Mouse (Mus musculus) NIH3T3 (cell line): ENCODE data around the gene Kcnh6.

ENCODE experiments used
- DNase-seq: peaks from one replicate; pipeline ENCODE4 v3.0.0-alpha.2; 2012; ENCODE audit warnings: low read depth

Gene Kcnh6

GRCm38 (mm10) chr11:106007821-106008220, at the start of gene Kcnh6:
Gene Kcnh6, plus strand, starts transcription at chr11:106008124.
- peak; percentile 86 for DNase-seq

DNA sequence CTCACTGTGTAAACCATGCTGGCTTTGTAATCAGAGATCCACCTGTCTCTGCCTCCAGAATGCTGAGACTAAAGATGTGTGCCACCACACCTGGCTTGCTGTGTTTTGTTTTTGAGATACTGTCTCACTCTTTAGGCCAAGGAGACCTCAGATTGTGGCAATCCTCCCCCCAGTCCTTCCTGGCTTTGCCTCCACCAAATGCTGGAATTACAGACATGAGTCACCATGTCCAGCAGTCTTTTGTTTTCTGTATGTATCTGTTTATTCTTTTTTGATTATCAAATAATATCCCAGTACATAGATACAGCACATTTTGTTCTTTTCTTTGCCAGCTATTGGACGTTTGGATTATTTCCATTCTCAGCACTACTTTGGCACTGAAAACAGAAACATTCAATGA, 49.4 kb upstream of the Kcnh6 start:
- DNase-seq = peak; percentile 50

DNA sequence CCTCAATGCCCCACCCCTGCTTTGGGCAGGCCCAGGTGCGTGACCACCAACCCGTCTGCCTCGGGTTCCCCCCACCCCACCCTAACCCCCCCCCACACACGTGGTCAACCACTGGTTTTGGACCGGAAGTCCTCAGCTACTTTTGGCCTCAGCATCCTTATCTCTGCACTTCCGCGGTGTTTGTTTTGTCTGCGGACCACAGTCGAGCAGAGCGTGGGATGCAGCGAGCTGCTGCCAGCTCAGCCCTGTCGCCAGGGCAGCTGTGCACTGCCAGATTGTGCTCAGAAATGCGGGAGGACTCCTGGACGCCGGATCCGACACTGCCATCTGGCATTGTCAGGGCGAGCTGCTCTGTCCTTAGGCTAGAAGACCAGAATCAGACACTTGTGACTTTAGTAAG, 48.6 kb upstream of the Kcnh6 start:
- no peak for DNase-seq

DNA sequence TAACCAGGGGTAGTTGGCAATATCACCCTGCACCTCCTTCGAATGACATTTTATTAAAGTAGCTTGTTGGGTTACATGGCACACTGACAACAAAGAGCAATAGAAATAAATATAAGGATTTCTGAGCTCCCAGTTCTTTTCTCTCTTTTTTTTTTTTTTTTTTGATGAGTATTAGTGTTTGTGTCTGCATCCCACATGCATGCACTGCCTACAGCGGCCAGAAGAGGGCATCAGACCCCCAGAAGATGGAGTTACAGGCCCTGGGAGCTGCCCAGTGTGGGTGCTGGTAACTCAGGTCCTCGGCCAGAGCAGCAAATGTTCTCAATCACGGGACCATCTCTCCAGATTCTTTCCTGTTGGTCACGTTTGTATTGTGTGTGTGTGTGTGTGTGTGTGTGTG, 43.2 kb upstream of the Kcnh6 start:
- peak; percentile 45 for DNase-seq

DNA sequence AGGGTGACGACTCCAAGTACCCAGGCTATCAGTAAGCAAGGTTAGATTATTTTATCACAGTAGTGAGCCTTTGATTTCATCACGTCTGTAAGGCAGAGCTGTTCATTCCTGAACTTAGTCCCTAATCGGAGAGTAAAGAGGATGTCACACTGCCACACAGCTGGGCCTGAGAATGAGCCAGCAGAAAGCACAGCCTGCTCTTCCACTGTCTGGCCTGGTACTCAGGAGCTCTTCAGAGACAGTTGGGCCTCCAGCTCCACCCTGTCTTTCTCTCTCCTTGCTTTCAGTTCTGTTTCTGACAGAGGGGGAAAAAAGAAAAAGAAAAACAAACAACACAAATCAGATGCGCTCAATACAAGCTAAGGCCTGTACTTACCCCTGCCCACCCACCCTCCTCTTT, 41.6 kb upstream of the Kcnh6 start:
- DNase-seq = no peak

DNA sequence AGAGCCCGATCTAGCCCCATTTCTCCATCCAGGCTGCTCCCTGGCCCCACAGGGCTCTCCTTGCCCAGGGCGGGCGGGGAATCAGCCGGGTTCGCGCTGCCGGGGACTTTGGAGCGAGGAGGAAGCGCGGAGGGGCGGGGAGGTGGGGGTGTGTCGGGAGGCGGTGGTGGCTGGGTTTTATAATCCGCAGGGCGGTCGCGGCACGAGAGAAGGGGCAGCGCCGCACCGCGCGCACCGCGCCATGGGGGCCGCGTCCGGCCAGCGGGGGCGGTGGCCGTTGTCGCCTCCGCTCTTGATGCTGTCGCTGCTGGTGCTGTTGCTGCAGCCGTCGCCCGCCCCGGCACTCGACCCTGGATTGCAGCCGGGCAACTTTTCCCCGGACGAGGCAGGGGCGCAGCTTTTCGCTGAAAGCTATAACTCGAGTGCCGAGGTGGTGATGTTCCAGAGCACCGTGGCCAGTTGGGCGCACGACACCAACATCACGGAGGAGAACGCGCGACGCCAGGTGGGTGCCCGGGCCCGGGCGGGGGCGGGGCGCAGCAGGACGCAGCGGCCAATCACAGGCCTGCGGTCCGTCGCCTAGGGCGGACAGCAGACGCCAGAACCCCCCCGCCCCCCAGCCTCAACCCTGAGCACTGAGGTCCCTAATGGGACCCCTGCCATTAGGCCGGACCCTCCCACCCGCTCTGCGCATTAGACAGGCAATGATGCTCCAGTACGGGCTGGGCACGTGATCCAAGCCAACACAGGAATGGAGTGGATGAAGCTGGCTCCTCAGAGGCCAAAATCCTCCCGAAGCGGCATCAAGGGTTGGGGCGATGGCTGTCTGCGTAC, 40.0 kb upstream of the Kcnh6 start, which contains the start of gene Ace:
Gene Ace (plus strand): TSS at position 205 of the 834 bp plus-strand sequence.
- DNase-seq = no peak

GRCm38 (mm10) chr11:105968948-105969347, 39.0 kb upstream of the Kcnh6 start:
- DNase-seq = no peak

DNA sequence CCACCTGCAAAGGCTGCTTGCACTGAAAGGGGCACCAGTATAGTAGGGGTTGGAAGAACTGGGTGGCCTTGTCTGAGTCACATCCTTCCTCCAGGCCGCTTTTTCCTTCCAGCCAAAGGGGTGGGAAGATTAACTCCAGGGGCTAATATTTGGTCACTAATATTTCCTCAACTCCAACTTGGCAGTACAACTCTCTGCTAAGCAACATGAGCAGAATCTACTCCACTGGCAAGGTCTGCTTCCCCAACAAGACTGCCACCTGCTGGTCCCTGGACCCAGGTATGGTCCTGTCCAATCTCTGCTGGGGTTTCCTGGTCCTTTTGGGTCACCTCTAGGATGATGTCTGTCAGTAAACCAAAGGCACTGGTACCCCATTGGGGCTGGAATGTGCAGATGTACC, 38.4 kb upstream of the Kcnh6 start:
- DNase-seq = peak; percentile 80

GRCm38 (mm10) chr11:105974593-105974992, 33.3 kb upstream of the Kcnh6 start:
- DNase-seq = no peak

DNA sequence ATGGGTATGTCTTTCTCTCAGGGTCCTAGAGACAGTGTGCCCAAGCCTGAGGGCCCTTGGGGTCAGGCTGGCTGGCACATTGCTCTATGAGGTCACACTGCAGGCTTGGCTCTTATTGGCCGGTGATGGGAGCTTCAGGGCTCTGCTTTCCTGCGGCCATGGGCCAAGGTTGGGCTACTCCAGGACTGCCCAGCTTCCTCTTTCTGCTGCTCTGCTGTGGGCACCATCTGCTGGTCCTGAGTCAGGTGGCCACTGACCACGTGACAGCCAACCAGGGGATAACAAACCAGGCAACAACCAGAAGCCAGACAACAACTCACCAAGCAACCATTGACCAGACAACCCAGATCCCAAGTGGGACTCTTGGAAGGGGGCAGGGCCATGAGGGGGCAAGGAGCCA, 32.9 kb upstream of the Kcnh6 start:
- no peak for DNase-seq

DNA sequence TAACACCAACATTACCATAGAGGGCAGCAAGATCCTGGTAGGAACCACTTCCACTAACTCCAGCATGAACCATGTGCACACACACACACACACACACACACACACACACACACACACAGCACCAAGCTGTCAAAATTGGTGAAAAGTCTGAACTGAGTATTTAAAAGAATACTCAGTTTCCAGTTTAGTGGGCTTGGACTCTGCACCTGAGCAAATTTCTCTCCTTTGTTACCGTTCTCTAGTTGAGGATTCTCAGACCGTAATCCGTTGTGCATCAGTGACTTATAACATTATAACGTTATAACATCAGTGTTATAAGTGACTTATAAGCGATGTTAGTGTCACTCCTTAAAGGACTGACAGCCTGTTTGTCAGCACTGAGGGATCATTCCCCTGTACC, 32.3 kb upstream of the Kcnh6 start:
- no peak for DNase-seq

DNA sequence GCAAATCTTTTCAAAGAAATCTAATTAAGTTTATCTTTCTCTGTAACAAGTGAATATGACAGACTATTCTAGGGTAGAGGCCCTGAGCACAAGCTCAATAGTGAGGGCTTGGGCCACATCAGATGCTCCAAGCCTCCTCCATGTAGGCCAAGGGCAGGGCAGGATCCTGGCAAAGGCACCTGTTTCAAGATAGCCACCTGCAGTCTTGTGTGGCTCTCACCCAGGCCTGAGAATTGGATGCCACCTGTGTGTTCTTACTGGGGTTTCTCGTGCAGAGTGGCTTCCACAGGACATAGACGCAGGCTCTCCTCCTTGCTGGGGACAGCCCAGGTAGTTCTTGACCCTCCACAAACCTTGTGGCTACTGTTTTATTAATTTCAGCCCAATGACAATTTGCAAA, 29.7 kb upstream of the Kcnh6 start:
- no peak for DNase-seq

GRCm38 (mm10) chr11:105978634-105979033, 29.3 kb upstream of the Kcnh6 start:
- DNase-seq = no peak

- peak; percentile 66 for DNase-seq
These were observed 23.5 kb upstream of the Kcnh6 start for GRCm38 (mm10) chr11:105984452-105984851.

DNA sequence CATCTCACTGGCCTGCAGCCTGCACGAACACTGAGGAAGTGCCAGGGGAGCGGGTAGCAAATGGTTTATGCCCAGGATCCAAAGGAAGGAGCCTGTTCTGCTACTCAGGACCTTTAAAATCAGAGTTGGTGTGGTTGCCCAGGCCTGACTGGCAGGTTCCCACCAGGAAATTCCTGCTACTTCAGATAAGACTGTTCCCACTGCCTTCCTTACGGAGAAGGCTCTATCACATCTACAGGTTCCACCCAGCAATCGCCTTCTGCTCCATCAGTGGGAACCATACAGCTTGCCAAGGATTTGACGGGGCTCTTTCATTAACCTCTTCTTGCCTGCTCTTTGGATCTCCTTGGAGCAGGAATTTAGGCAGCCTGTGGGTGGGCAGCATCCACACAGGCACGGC, 20.5 kb upstream of the Kcnh6 start:
- DNase-seq = no peak

GRCm38 (mm10) chr11:105989446-105989845, 18.5 kb upstream of the Kcnh6 start:
- no peak for DNase-seq

- DNase-seq = peak; percentile 8
These were observed 17.7 kb upstream of the Kcnh6 start for GRCm38 (mm10) chr11:105990231-105990630.

DNA sequence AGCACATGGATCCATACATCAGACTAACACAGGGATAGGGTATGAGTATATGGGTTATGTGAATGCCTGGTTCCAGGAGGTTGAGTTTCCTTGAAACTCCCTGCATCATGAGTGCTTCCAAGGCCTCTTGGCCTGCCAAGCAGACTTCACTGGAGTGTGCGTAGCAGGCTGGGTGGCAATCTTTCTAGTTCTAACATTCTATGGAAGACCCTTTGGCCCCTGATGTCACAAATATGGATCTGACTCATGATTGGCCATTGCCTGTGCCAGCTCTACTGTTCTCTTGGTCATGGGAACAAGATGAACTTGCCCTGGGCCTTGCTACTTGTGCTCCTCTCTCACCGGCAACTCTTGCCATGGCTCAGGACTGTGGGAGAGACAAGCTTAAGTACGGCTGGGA, 13.5 kb upstream of the Kcnh6 start, which contains the start of gene Ace3:
Gene Ace3 (plus strand): TSS at position 301 of the 400 bp plus-strand sequence.
- DNase-seq = no peak

DNA sequence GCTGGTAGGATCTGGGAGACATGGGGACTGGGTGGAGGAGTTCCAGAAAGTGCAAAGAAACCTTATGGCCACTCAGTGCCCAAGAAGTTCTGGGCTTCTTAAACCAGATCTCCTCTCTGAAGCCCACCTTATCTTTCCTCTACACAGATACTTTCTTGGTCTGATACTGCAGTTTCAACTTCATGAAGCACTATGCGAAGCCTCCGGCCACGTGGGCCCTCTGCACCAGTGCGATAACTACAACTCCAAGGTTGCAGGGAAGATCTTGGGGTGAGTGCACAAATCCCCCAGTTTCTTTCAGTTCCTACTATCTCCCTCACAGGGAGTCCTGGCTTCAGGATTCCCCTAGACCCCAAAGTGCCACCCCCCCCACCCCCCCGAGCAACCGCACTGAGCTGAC, 7.9 kb upstream of the Kcnh6 start:
- DNase-seq = no peak

DNA sequence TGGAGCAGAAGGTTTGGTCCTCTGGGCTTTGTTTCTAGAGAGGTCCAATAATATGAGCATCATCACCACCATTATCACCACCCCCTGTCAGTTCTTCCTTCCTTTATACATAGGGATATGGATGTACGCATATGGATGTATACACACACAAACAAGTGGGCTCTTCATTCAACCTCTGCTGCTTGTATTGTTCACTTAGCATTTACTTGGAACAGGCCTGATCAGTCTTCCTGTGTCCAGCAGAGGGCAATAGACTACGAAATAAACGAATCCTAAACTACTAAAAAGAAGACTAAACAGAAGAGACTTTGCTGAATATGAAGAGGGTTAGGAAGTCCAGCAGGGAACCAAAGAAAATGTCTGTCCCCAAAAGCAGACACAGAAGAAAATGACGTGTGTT, 6.2 kb upstream of the Kcnh6 start:
- DNase-seq = peak; percentile 63

GRCm38 (mm10) chr11:106004576-106004975, 3.3 kb upstream of the Kcnh6 start:
- no peak for DNase-seq

DNA sequence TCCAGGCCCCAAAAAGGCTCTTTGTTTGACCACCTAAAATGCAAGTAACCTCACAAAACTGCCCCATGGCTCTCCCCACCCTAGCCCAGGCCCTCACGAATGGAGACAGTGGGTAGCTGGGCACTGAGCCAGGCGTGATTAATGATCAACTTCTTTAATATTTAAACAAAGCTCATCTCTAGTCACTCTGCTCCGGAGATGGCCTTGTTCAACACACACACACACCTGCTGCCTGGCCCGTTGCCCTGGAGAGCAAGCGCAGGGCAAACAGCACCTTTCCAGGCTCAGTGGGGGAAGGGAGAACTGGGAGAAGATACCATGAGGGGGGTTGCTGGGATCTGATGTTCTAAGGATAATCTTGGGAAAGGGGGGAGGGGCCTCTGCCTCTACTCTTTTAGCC, 2.0 kb upstream of the Kcnh6 start:
- no peak for DNase-seq

- no peak for DNase-seq
These were observed 4.8 kb downstream of the Kcnh6 start for GRCm38 (mm10) chr11:106012711-106013110.
